Mouse (Mus musculus) kidney, embryonic 14.5 days (tissue): ENCODE data around the gene Aes. TPM values are rescaled to one million over a fixed set of nuclear protein-coding genes. Genes with fewer than 3 reads are reported as not detected.

ENCODE experiments used
- ATAC-seq: fragments of 200-750 bp; cut with Nextera tagmentation; 2 replicates; pipeline ENCODE4 v1.8.0; 2017; ENCODE audit warnings: moderate number of reproducible peaks, mild to moderate bottlenecking, moderate TSS enrichment, moderate library complexity; ENCODE audit not compliant: low FRiP score, low TSS enrichment
- H3K27ac ChIP-seq: fragments of 300-500 bp; sonication (generic); 2 replicates; pipeline ENCODE4 v1.5.1; 2014; ENCODE audit warnings: low read depth, mild to moderate bottlenecking, low read length, moderate library complexity, mixed read lengths
- H3K27me3 ChIP-seq: fragments of 300-500 bp; sonication (generic); 2 replicates; pipeline ENCODE4 v1.6.1; 2014; ENCODE audit warnings: mild to moderate bottlenecking, low read length; ENCODE audit not compliant: control insufficient read depth, insufficient read depth
- H3K36me3 ChIP-seq: fragments of 300-500 bp; sonication (generic); 2 replicates; pipeline ENCODE4 v1.6.1; 2014; ENCODE audit warnings: low read length, mixed read lengths; ENCODE audit not compliant: control insufficient read depth, insufficient read depth
- H3K4me1 ChIP-seq: fragments of 300-500 bp; sonication (generic); 2 replicates; pipeline ENCODE4 v1.6.1; 2014; ENCODE audit warnings: low read length, mixed read lengths; ENCODE audit not compliant: control insufficient read depth, insufficient read depth
- H3K4me2 ChIP-seq: fragments of 300-500 bp; sonication (generic); replicated peaks from 2 replicates; pipeline ENCODE4 v1.6.1; 2014; ENCODE audit warnings: low read depth, mild to moderate bottlenecking, low read length
- H3K4me3 ChIP-seq: fragments of 300-500 bp; sonication (generic); 2 replicates; pipeline ENCODE4 v1.5.1; 2014; ENCODE audit warnings: mild to moderate bottlenecking, low read length
- H3K9ac ChIP-seq: fragments of 300-500 bp; sonication (generic); 2 replicates; pipeline ENCODE4 v1.6.1; 2014; ENCODE audit warnings: low read depth, mild to moderate bottlenecking, low read length, moderate library complexity
- H3K9me3 ChIP-seq: fragments of 300-500 bp; sonication (generic); 2 replicates; pipeline ENCODE4 v1.6.1; 2016; ENCODE audit warnings: low read length; ENCODE audit not compliant: control insufficient read depth
- WGBS: fragments of 180-500 bp; shearing (Covaris S2); extraction: QIAGEN DNeasy Blood & Tissue Kit; methylation state at CpG from one replicate; pipeline ENCODE4 v1.1.7; 2014; 5-methylcytosine and 5-hydroxymethylcytosine counted together
- polyA plus RNA-seq: library from polyadenylated mRNA; unstranded; fragments of >200 nt; fragmentation: Nextera tagmentation; extraction: Ambion mirVana; gene quantifications from 2 replicates; pipeline ENCODE4 v1.2.1, GENCODE M21; 2014

Gene Aes
- polyA plus RNA-seq, 1 experiment from 2014 or later = 408 TPM

- H3K27ac ChIP-seq = no peak overlapping the region
- 13% methylated on average over 7 of the region's 7 CpGs for WGBS
- no peak overlapping the region for H3K4me3 ChIP-seq
- H3K27me3 ChIP-seq = no peaks in the 10 kb centered on the region
- ATAC-seq = no peak
- peaks cover 3% of the 10 kb centered on the region; the same call in 1 of the 2 replicates for H3K4me1 ChIP-seq
- H3K4me2 ChIP-seq = no peak overlapping the region
- H3K36me3 ChIP-seq = no peaks in the 10 kb centered on the region
- H3K9ac ChIP-seq = no peak overlapping the region
- H3K9me3 ChIP-seq = no peaks in the 10 kb centered on the region
Observed at GRCm38 (mm10) chr10:81550257-81550656, 9.0 kb upstream of the Aes start.

DNA sequence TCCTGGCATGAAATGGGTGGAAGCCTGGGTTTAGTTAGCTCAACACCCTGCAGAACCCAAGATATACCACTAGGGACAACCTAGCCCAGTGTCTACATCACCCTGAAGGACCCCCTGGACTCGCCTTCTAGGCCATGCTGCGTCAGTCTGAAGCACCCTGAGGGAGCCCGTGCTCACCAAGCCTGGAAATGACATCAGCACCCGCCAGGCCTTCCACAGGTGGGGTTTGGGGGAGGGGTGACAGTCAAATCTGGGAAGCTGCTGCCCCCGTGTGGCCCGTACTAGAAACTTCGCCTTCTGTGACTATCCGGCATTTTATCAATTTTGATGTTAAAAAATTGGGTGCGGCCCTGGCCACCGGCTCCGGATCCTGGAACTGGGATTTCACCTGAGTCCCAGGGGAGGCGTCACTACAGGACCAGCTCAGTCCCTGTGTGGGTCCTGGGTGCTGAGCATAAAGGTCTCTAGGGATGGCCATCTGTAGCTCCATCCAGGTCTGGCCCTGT lies 7.6 kb upstream of the Aes start:
- Histone ChIP-seq H3K9me3 (no peaks in the 10 kb centered on the region), H3K4me3 (no peak overlapping the region), H3K4me2 (no peak overlapping the region), H3K27ac (no peak overlapping the region), H3K36me3 (no peaks in the 10 kb centered on the region), H3K9ac (no peak overlapping the region), H3K4me1 (no peaks in the 10 kb centered on the region), H3K27me3 (no peaks in the 10 kb centered on the region)
- WGBS = 7% methylated on average over 12 of the region's 12 CpGs
- peak; percentile 90 for ATAC-seq

- Histone ChIP-seq H3K9me3 (no peaks in the 10 kb centered on the region), H3K4me1 (no peaks in the 10 kb centered on the region), H3K4me2 (no peak overlapping the region), H3K27ac (no peak overlapping the region), H3K36me3 (no peaks in the 10 kb centered on the region), H3K4me3 (no peak overlapping the region), H3K27me3 (no peaks in the 10 kb centered on the region), H3K9ac (no peak overlapping the region)
- ATAC-seq = no peak
- 89% methylated on average over 5 of the region's 5 CpGs for WGBS
Observed at GRCm38 (mm10) chr10:81553232-81553631, 6.1 kb upstream of the Aes start.

DNA sequence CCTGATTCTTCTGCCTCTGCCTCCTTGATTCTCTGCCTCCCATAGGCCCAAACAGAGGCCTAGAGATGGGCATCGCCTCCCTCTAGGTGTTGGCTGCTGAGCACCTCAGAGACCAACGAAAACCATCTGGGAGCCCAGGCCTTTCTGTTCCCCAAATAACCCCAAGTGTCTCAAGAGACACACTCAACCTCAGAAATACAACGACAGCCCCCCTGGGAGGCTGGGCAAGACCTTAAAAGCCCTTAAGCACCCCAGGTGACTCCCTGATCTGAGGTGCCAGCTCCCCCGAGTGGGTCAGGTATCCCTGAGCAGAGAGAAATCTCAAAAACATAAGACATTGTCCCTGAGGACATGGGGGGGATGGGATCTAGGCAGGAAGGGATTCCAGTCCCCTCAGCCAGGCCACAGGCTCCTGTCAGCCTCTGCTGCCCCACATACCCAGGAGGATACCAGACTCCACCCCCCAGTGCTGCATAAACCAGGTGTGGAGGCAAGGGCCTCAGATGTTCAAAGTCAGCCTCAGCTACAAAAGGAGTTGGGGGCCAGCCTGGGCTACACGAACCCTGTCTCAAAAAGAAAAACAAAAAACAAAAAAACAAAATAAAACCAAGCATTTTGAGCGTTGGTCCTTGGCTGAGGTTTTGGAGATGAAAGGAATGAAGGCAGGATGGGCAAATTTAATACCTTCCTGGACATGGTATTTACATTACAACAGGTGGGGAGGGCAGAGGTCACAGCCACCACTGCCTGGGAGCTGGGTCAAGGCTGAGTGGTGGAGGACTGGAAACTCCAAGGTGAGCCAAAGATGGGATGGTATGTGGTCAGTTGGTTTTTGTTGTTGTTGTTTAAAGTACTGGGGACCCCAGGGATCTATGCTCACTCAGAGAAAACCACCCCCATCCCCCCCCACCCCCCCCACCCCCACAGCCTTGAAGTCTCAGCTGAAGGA lies 5.2 kb upstream of the Aes start:
- Histone ChIP-seq H3K4me2 (no peak overlapping the region), H3K27me3 (no peaks in the 10 kb centered on the region), H3K9me3 (no peaks in the 10 kb centered on the region), H3K4me1 (no peaks in the 10 kb centered on the region), H3K4me3 (no peak overlapping the region), H3K36me3 (no peaks in the 10 kb centered on the region), H3K27ac (no peak overlapping the region), H3K9ac (no peak overlapping the region)
- no peak for ATAC-seq
- WGBS = 77% methylated on average over 6 of the region's 6 CpGs

DNA sequence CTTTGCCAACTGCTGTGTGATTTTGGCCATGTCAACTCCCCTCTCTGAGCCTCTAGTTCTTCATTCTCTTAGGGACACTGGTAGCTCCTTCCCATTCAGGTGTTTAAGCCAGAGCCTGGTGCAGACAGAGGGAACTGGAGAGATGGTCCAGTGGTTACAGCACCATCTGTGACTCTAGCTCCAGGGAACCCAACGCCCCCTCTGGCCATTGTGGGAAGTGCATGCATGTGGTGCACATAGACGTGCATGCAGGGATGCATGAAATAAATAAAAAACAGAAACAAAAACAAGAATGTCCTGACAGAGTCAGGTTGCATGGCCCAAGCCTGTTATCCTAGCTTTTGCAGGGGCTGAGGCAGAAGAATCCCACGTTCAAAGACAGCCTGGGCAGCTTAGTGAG lies 3.0 kb upstream of the Aes start:
- ATAC-seq = no peak
- H3K4me1 ChIP-seq = peaks cover 7% of the 10 kb centered on the region
- no peaks in the 10 kb centered on the region for H3K36me3 ChIP-seq
- no peak overlapping the region for H3K9ac ChIP-seq
- no peaks in the 10 kb centered on the region for H3K9me3 ChIP-seq
- H3K4me2 ChIP-seq = no peak overlapping the region
- H3K27me3 ChIP-seq = no peaks in the 10 kb centered on the region
- no peak overlapping the region for H3K4me3 ChIP-seq
- 73% methylated on average over 3 of the region's 3 CpGs for WGBS
- H3K27ac ChIP-seq = no peak overlapping the region

- no peak overlapping the region for H3K4me2 ChIP-seq
- no peaks in the 10 kb centered on the region for H3K27me3 ChIP-seq
- WGBS = 14% methylated on average over 1 of the region's 1 CpGs
- H3K9ac ChIP-seq = no peak overlapping the region
- ATAC-seq = no peak
- H3K36me3 ChIP-seq = peaks cover 6% of the 10 kb centered on the region; the same call in 1 of the 2 replicates
- no peak overlapping the region for H3K4me3 ChIP-seq
- no peak overlapping the region for H3K27ac ChIP-seq
- peaks cover 11% of the 10 kb centered on the region for H3K4me1 ChIP-seq
- no peaks in the 10 kb centered on the region for H3K9me3 ChIP-seq
Observed at GRCm38 (mm10) chr10:81557491-81557890, 1.8 kb upstream of the Aes start.

GRCm38 (mm10) chr10:81559627-81560539 lies 595 bp downstream of the Aes start:
- peak; percentile 17 for ATAC-seq
- Histone ChIP-seq H3K4me3 (peak overlapping the region; percentile 96), H3K9ac (peak overlapping the region; percentile 98), H3K4me2 (peak overlapping the region; percentile 98), H3K9me3 (no peaks in the 10 kb centered on the region), H3K27me3 (no peaks in the 10 kb centered on the region), H3K4me1 (peaks cover 31% of the 10 kb centered on the region), H3K36me3 (peaks cover 23% of the 10 kb centered on the region), H3K27ac (peak overlapping the region; percentile 95)
- 1% methylated on average over 34 of the region's 36 CpGs for WGBS

- WGBS = 7% methylated on average over 16 of the region's 16 CpGs
Observed at GRCm38 (mm10) chr10:81560719-81561459, 1.6 kb downstream of the Aes start.

More at GRCm38 (mm10) chr10:81560719-81561459, 1.6 kb downstream of the Aes start:
- peak overlapping the region; percentile 95; the same call in 1 of the 2 replicates for H3K27ac ChIP-seq
- H3K4me3 ChIP-seq = peak overlapping the region; percentile 96
- H3K4me2 ChIP-seq = peak overlapping the region; percentile 98
- peak; percentile 18 for ATAC-seq
- H3K27me3 ChIP-seq = no peaks in the 10 kb centered on the region
- peaks cover 40% of the 10 kb centered on the region for H3K4me1 ChIP-seq
- H3K36me3 ChIP-seq = peaks cover 33% of the 10 kb centered on the region
- peak overlapping the region; percentile 98 for H3K9ac ChIP-seq
- no peaks in the 10 kb centered on the region for H3K9me3 ChIP-seq
